Mouse (Mus musculus) lung, postnatal 0 days (tissue): ENCODE measurements at regions not wholly inside any gene's neighbourhood (a gene's known extent, or its start where the extent isn't known, plus 50 kb on each side); places are given as distances from the start of the nearest gene placed in this dataset.

Experiments used
- ATAC-seq: fragments of 200-750 bp; cut with Nextera tagmentation; 2 replicates; pipeline ENCODE4 v1.8.0; 2017; ENCODE audit warnings: moderate library complexity
- DNase-seq: peaks from one replicate; pipeline ENCODE4 v3.0.0-alpha.2; 2016; ENCODE audit warnings: low spot score
- H3K27ac ChIP-seq: fragments of 300-500 bp; sonication (generic); 2 replicates; pipeline ENCODE4 v1.5.1; 2014; ENCODE audit warnings: antibody characterized with exemption, mild to moderate bottlenecking, low read length, mixed read lengths
- H3K27me3 ChIP-seq: fragments of 300-500 bp; sonication (generic); replicated peaks from 2 replicates; pipeline ENCODE4 v1.6.1; 2014; ENCODE audit warnings: low read length, mixed read lengths; ENCODE audit not compliant: insufficient read depth
- H3K36me3 ChIP-seq: fragments of 300-500 bp; sonication (generic); 2 replicates; pipeline ENCODE4 v1.6.1; 2014; ENCODE audit warnings: low read length, mixed read lengths; ENCODE audit not compliant: insufficient read depth
- H3K4me1 ChIP-seq: fragments of 300-500 bp; sonication (generic); 2 replicates; pipeline ENCODE4 v1.6.1; 2014; ENCODE audit warnings: antibody characterized with exemption, low read depth, low read length, mixed read lengths; ENCODE audit not compliant: insufficient read depth
- H3K4me2 ChIP-seq: fragments of 300-500 bp; sonication (generic); replicated peaks from 2 replicates; pipeline ENCODE4 v1.6.1; 2014; ENCODE audit warnings: low read depth, mild to moderate bottlenecking, low read length, moderate library complexity, mixed read lengths
- H3K4me3 ChIP-seq: fragments of 300-500 bp; sonication (generic); 2 replicates; pipeline ENCODE4 v1.5.1; 2014; ENCODE audit warnings: low read depth, low read length
- H3K9ac ChIP-seq: fragments of 300-500 bp; sonication (generic); replicated peaks from 2 replicates; pipeline ENCODE4 v1.6.1; 2014; ENCODE audit warnings: low read depth, mild to moderate bottlenecking
- H3K9me3 ChIP-seq: fragments of 300-500 bp; sonication (generic); 2 replicates; pipeline ENCODE4 v1.6.1; 2016; ENCODE audit warnings: low read length, mixed read lengths
- CTCF ChIP-seq: IDR thresholded peaks from 2 replicates; pipeline ENCODE4 v1.5.1; 2016; ENCODE audit warnings: antibody characterized with exemption, mild to moderate bottlenecking
- EP300 ChIP-seq: IDR thresholded peaks from 2 replicates; pipeline ENCODE4 v1.6.1; 2016; ENCODE audit warnings: antibody characterized with exemption, mild to moderate bottlenecking, control low read depth
- WGBS: fragments of 180-500 bp; shearing (Covaris S2); extraction: QIAGEN DNeasy Blood & Tissue Kit; methylation state at CpG from one replicate; pipeline ENCODE4 v1.1.7; 2014; 5-methylcytosine and 5-hydroxymethylcytosine counted together

DNA sequence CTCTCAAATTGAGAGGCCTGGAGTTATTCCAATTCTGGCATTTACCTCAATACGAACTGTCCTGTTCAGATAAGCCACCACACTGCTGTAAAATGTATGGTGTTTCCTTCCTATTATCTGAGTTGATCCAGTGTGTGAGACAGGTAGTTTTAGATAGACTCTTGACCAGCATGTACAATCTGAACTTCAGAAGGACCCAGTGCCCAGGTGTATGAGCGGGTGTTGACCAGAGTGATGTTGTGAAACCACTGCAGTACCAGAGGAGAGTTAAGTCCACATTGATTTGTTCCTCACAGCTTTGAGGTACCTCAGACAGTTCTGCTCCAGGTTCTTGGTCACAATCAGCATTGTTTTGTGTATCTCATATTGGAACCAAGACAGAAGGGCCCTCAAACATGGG, 132.6 kb upstream of the Slc22a22 start:
- no peak overlapping the region for H3K4me2 ChIP-seq
- no peaks in the 10 kb centered on the region for H3K36me3 ChIP-seq
- DNase-seq: no peak
- H3K9me3 ChIP-seq: no peaks in the 10 kb centered on the region
- no peaks in the 10 kb centered on the region for H3K27me3 ChIP-seq
- TF ChIP-seq EP300 (no peak), CTCF (no peak)
- H3K27ac ChIP-seq: no peak overlapping the region
- H3K4me1 ChIP-seq: no peaks in the 10 kb centered on the region
- H3K4me3 ChIP-seq: no peak overlapping the region
- 89% methylated on average over 2 of the region's 2 CpGs for WGBS
- ATAC-seq: no peak
- H3K9ac ChIP-seq: no peak overlapping the region

DNA sequence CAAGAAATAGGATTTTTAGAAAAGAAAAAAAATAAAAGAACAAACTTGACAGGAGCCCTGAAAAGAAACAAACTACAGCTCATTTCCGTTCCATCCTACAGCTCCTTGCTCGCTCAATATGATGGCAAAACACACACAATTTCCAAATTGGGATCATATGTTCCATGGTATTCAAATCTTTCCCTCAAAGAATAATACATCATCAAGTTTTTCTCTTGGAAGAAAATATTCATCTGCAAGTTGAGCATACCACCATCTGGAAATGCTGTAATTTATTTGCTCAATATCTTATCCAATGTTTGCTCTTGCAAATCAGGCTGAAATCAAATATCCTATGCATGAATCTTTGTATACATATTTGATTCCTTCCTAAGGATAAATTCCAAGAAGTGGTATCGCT, 131.1 kb upstream of the Slc22a22 start:
- Histone ChIP-seq H3K9ac (no peak overlapping the region), H3K36me3 (no peaks in the 10 kb centered on the region), H3K4me2 (no peak overlapping the region), H3K4me3 (no peak overlapping the region), H3K27ac (no peak overlapping the region), H3K4me1 (no peaks in the 10 kb centered on the region), H3K9me3 (no peaks in the 10 kb centered on the region), H3K27me3 (no peaks in the 10 kb centered on the region)
- 74% methylated on average over 3 of the region's 3 CpGs for WGBS
- ATAC-seq (no peak), DNase-seq (no peak)
- TF ChIP-seq CTCF (no peak), EP300 (no peak)

DNA sequence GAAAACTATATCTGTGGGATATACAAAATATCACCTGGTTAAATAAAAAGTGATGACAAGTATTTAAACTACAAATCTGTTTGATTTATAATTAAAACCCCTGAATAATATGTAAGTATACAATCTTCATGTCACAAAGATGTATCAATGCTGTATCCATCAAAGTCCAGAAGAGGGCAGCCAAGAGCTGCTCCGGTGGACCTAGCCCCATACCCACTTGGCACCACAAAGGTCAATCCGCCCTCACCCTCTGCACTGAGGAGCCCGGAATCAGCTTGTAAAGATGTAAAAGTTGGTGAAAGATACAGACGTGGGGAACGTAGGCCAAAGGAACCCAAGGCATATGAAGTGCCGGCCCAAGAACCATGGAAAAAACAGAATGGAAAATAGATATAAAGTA, 123.1 kb upstream of the Slc22a22 start:
- Histone ChIP-seq H3K27ac (no peak overlapping the region), H3K9me3 (no peaks in the 10 kb centered on the region), H3K36me3 (no peaks in the 10 kb centered on the region), H3K27me3 (no peaks in the 10 kb centered on the region), H3K4me2 (no peak overlapping the region), H3K4me3 (no peak overlapping the region), H3K4me1 (no peaks in the 10 kb centered on the region), H3K9ac (no peak overlapping the region)
- peak; percentile 59 for ATAC-seq
- WGBS: 13% methylated on average over 6 of the region's 6 CpGs
- TF ChIP-seq EP300 (no peak), CTCF (peak; percentile 88)
- DNase-seq: peak; percentile 58

DNA sequence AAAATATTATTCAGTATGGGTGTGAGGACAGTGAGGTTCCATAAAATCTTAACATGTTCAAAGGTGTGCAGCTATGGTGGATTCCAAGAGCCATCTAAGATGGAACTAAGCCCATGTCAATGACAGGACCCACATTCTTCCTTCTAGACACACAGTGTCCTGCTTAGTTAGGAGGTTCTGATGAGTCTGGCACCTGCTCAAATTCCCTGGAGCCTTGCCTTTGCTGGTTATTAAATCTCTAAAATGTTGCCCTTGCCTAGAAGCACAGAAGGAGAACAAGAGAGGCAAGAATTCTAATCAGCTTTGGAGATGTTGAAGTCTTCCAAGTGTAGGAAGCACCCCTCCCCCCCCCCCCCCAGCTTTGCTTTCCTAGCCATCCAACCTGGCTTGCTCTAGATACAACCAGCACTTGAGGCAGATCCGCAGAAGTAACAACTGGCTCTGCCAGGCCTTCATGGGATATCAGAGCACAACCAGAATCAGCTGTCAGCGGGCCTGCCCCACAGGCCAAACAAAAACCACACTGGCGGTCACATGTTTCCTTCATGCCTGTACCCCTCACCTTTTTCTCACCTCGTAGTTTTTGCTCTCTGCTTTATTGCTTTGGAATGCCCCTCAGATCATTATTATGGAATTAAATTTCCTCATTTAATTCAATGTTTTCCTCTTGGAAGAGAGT, 116.0 kb upstream of the Slc22a22 start:
- H3K9me3 ChIP-seq: no peaks in the 10 kb centered on the region
- no peak overlapping the region for H3K27ac ChIP-seq
- H3K4me2 ChIP-seq: no peak overlapping the region
- H3K9ac ChIP-seq: no peak overlapping the region
- no peaks in the 10 kb centered on the region for H3K4me1 ChIP-seq
- ATAC-seq: no peak
- no peaks in the 10 kb centered on the region for H3K27me3 ChIP-seq
- no peaks in the 10 kb centered on the region for H3K36me3 ChIP-seq
- 71% methylated on average over 4 of the region's 4 CpGs for WGBS
- no peak overlapping the region for H3K4me3 ChIP-seq
- DNase-seq: no peak
- no peak for TF ChIP-seq CTCF
- TF ChIP-seq EP300: no peak

DNA sequence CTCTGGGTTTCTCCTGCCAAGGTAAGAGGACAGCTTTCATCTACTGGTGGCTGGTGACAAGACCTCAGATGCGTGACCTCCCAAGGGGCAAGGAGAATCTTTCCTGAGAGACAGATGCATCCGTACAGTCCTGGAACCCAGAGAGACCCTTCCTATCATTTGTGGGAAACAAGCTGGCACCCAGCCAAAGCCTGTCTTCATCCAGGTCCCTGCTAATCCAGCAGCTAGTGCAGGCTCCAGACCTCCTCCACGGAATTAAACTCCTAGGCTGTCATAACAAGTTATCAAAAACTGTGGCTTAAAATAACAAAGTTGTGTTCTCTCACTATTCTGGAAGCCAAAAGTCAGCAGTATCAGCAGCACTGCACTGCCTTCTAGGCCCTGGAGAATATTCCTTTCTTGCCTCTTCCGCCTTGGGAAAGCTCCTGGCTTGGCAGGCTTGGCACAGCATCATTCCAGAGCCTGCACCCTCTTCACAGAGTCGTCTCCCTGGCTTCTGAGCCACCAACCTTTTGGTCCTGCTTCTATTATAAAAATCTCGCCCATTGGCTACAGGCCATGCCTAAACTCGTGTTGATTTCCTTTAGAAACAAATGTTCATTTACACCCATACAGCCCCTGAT, 113.3 kb upstream of the Slc22a22 start:
- H3K9me3 ChIP-seq: no peaks in the 10 kb centered on the region
- H3K4me3 ChIP-seq: no peak overlapping the region
- H3K27ac ChIP-seq: no peak overlapping the region
- 48% methylated on average over 7 of the region's 7 CpGs for WGBS
- no peak for TF ChIP-seq CTCF
- TF ChIP-seq EP300: no peak
- ATAC-seq (no peak), DNase-seq (no peak)
- no peaks in the 10 kb centered on the region for H3K27me3 ChIP-seq
- no peak overlapping the region for H3K9ac ChIP-seq
- no peaks in the 10 kb centered on the region for H3K4me1 ChIP-seq
- no peak overlapping the region for H3K4me2 ChIP-seq
- no peaks in the 10 kb centered on the region for H3K36me3 ChIP-seq

DNA sequence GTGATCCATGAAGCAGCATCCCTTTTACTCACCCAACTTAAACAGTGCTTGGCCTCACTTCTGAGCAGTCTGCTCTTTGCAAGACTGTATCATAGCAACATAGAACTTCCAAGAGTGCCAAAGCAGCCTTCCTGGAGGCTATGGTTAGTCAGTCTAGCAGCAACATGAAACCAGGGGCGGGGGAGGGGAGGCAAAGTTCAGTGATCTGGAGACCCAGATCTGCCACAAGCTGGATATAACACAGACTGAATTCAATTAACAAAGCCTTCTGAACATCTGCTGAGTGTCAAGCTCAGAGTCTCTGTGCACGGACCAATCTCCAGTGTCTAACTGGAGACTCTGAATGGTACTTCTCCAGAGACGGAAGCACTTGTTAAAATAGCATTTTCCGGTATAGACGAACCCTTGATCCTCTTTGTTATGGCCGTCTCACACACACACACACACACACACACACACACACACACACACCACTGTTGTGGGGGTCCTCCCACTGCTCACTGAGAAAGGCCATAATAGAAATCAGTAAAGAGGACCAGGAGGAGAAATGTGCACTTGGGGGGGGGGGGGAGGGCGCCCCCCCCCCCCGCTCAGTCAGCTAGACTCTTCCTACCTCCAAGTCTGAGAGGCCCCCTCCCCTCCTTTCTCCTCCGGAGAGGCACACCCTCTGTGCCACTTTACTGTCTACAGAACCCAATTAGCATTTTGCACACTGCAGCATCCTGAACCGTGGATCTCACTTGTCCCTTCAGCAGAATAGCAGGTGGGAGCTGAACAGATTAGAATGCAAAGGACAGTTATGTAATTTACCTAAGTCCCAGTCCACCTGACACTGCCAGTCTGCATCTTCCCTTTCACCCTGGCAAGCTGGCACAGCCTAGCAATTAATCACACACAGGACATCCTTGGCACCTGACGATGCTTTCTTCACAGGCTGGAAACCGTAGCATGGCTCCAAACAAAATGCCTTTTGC, 112.3 kb upstream of the Slc22a22 start:
- H3K4me3 ChIP-seq: no peak overlapping the region
- H3K9me3 ChIP-seq: no peaks in the 10 kb centered on the region
- H3K36me3 ChIP-seq: no peaks in the 10 kb centered on the region
- ATAC-seq: no peak
- no peaks in the 10 kb centered on the region for H3K27me3 ChIP-seq
- TF ChIP-seq CTCF (no peak), EP300 (no peak)
- H3K9ac ChIP-seq: no peak overlapping the region
- 38% methylated on average over 9 of the region's 12 CpGs for WGBS
- H3K4me2 ChIP-seq: no peak overlapping the region
- H3K4me1 ChIP-seq: no peaks in the 10 kb centered on the region
- DNase-seq: no peak
- H3K27ac ChIP-seq: no peak overlapping the region
